Mouse (Mus musculus): ENCODE measurements around the gene Cldn34d. TPM values are rescaled to one million over a fixed set of nuclear protein-coding genes. Genes with fewer than 3 reads are reported as not detected.

Cldn34d gene
- total RNA-seq (2021) = not detected
- long read RNA-seq, experiment 1 = 0 reads
- long read RNA-seq, experiment 2 = 0 reads

- no peak for DNase-seq
- intact Hi-C loops (cut with DNase I) = no loop called here
These were observed at the start of gene Cldn34d for GRCm38 (mm10) chrX:76602824-76603223. Gene Cldn34d, minus strand, starts transcription at chrX:76602924.

- peak in 1 of 2 experiments; percentile 32 for DNase-seq
- intact Hi-C loops (cut with DNase I) = no loop called here
These were observed 4.1 kb downstream of the Cldn34d start for GRCm38 (mm10) chrX:76598459-76599206.

Other genes with a start within 250 kb of the Cldn34d start
- not detected for gene Cldn34b4, start 209.6 kb downstream of the Cldn34d start, total RNA-seq (2021)